Mouse (Mus musculus) spleen, adult 2 months (tissue): ENCODE data around the gene Emc8.

Experiments
- CTCF ChIP-seq: fragments of 200-500 bp; IDR thresholded peaks from 2 replicates; pipeline ENCODE4 v1.5.1; 2011; ENCODE audit warnings: mild to moderate bottlenecking, inconsistent platforms; ENCODE audit not compliant: insufficient read depth, insufficient read length, insufficient replicate concordance; ENCODE audit errors: extremely low read depth
- POLR2A ChIP-seq: fragments of 200-500 bp; IDR thresholded peaks from 2 replicates; pipeline ENCODE4 v1.6.1; 2011; ENCODE audit warnings: low read depth, low read length, inconsistent platforms

- TF ChIP-seq CTCF (no peak), POLR2A (no peak)
Measured at GRCm38 (mm10) chr8:120671775-120672174, 3.4 kb upstream of the Emc8 start.
